Mouse (Mus musculus) bone marrow macrophage, adult 2 months (primary cell): ENCODE data around the gene Cd22.

Source experiments
- CTCF ChIP-seq: IDR thresholded peaks from 2 replicates; pipeline ENCODE4 v1.5.1; 2012; ENCODE audit warnings: low read depth, mild to moderate bottlenecking, low read length, moderate library complexity
- POLR2A ChIP-seq: IDR thresholded peaks from 2 replicates; pipeline ENCODE4 v1.6.1; 2012; ENCODE audit warnings: mild to moderate bottlenecking, low read depth, low read length, borderline replicate concordance

DNA sequence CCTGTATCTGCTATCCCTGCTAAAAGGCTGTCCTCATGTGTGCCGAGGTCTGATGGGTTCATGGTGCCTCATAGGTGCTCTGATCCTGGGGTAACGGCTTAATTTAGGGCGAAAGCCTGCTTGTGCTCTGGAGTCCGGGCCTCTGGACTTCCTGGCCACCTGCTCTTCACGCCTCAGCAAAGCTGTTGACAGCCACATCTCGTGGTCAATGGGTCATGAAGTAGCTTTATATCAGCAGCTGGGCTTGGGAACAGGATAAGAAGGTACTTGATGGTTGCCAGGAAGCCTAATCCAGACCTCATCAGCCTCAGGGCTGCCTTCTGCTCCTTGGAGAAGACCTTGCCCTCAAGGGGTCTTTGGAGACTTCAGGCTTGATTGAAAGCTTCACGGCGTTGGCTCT is 16.8 kb downstream of the Cd22 start:
- TF ChIP-seq CTCF (no peak), POLR2A (no peak)
